Mouse (Mus musculus) limb, embryonic 13.5 days (tissue): ENCODE results near the gene Hpcal1. TPM values are rescaled to one million over a fixed set of nuclear protein-coding genes. Genes with fewer than 3 reads are reported as not detected.
A peak's percentile ranks its signal among the peaks of the same experiment; 100 is the strongest.

Experiments used
- ATAC-seq: fragments of 200-750 bp; cut with Nextera tagmentation; 2 replicates; pipeline ENCODE4 v1.8.0; 2017; ENCODE audit warnings: low read depth, moderate number of reproducible peaks, moderate TSS enrichment; ENCODE audit not compliant: low FRiP score
- H3K27ac ChIP-seq: fragments of 300-500 bp; sonication (generic); 2 replicates; pipeline ENCODE4 v1.5.1; 2015; ENCODE audit warnings: inconsistent platforms, mild to moderate bottlenecking, moderate library complexity
- H3K27me3 ChIP-seq: fragments of 300-500 bp; sonication (generic); 2 replicates; pipeline ENCODE4 v1.6.1; 2015; ENCODE audit warnings: mild to moderate bottlenecking, inconsistent platforms
- H3K36me3 ChIP-seq: fragments of 300-500 bp; sonication (generic); 2 replicates; pipeline ENCODE4 v1.6.1; 2015; ENCODE audit warnings: inconsistent platforms, mild to moderate bottlenecking, moderate library complexity
- H3K4me1 ChIP-seq: fragments of 300-500 bp; sonication (generic); 2 replicates; pipeline ENCODE4 v1.6.1; 2015; ENCODE audit warnings: inconsistent platforms
- H3K4me2 ChIP-seq: fragments of 300-500 bp; sonication (generic); replicated peaks from 2 replicates; pipeline ENCODE4 v1.6.1; 2015; ENCODE audit warnings: inconsistent platforms, mild to moderate bottlenecking, moderate library complexity
- H3K4me3 ChIP-seq: fragments of 300-500 bp; sonication (generic); 2 replicates; pipeline ENCODE4 v1.5.1; 2015; ENCODE audit warnings: moderate library complexity, mild to moderate bottlenecking, inconsistent platforms
- H3K9ac ChIP-seq: fragments of 300-500 bp; sonication (generic); 2 replicates; pipeline ENCODE4 v1.6.1; 2015; ENCODE audit warnings: mild to moderate bottlenecking, inconsistent platforms
- H3K9me3 ChIP-seq: fragments of 300-500 bp; sonication (generic); 2 replicates; pipeline ENCODE4 v1.6.1; 2016; ENCODE audit warnings: inconsistent platforms
- WGBS: fragments of 180-500 bp; shearing (Covaris S2); methylation state at CpG from one replicate; pipeline ENCODE4 v1.1.7; 2015; 5-methylcytosine and 5-hydroxymethylcytosine counted together
- polyA plus RNA-seq: library from polyadenylated mRNA; unstranded; fragments of >200 nt; fragmentation: Nextera tagmentation; extraction: Ambion mirVana; gene quantifications from 2 replicates; pipeline ENCODE4 v1.2.1, GENCODE M21; 2015

Gene Hpcal1
- polyA plus RNA-seq, 1 experiment from 2014 or later = 33.4 TPM

GRCm38 (mm10) chr12:17723182-17723570 lies 32.5 kb downstream of the Hpcal1 start:
- no peaks in the 10 kb centered on the region for H3K9me3 ChIP-seq
- H3K27ac ChIP-seq = no peak overlapping the region
- no peak overlapping the region for H3K4me3 ChIP-seq
- H3K4me2 ChIP-seq = no peak overlapping the region
- H3K27me3 ChIP-seq = no peaks in the 10 kb centered on the region
- no peak for ATAC-seq
- H3K4me1 ChIP-seq = peaks cover 43% of the 10 kb centered on the region
- WGBS = 74% methylated on average over 1 of the region's 1 CpGs
- no peak overlapping the region for H3K9ac ChIP-seq
- H3K36me3 ChIP-seq = no peaks in the 10 kb centered on the region

- H3K4me2 ChIP-seq = no peak overlapping the region
- no peaks in the 10 kb centered on the region for H3K27me3 ChIP-seq
- no peak overlapping the region for H3K27ac ChIP-seq
- H3K4me3 ChIP-seq = no peak overlapping the region
- H3K9me3 ChIP-seq = no peaks in the 10 kb centered on the region
- ATAC-seq = no peak
- peaks cover 51% of the 10 kb centered on the region for H3K4me1 ChIP-seq
- 46% methylated on average over 6 of the region's 6 CpGs for WGBS
- no peaks in the 10 kb centered on the region for H3K36me3 ChIP-seq
- no peak overlapping the region for H3K9ac ChIP-seq
Observed at GRCm38 (mm10) chr12:17723999-17724398, 33.3 kb downstream of the Hpcal1 start.

GRCm38 (mm10) chr12:17724412-17725090 lies 33.9 kb downstream of the Hpcal1 start:
- Histone ChIP-seq H3K4me1 (peaks cover 56% of the 10 kb centered on the region), H3K9ac (no peak overlapping the region), H3K36me3 (no peaks in the 10 kb centered on the region), H3K27me3 (no peaks in the 10 kb centered on the region), H3K9me3 (no peaks in the 10 kb centered on the region), H3K4me2 (no peak overlapping the region), H3K27ac (no peak overlapping the region), H3K4me3 (no peak overlapping the region)
- no peak for ATAC-seq
- WGBS = 61% methylated on average over 3 of the region's 3 CpGs

GRCm38 (mm10) chr12:17725592-17725991 lies 34.9 kb downstream of the Hpcal1 start:
- Histone ChIP-seq H3K4me1 (peaks cover 56% of the 10 kb centered on the region), H3K4me2 (no peak overlapping the region), H3K9me3 (no peaks in the 10 kb centered on the region), H3K27ac (no peak overlapping the region), H3K27me3 (no peaks in the 10 kb centered on the region), H3K9ac (no peak overlapping the region), H3K4me3 (no peak overlapping the region), H3K36me3 (no peaks in the 10 kb centered on the region)
- WGBS = 57% methylated on average over 6 of the region's 6 CpGs
- ATAC-seq = no peak

DNA sequence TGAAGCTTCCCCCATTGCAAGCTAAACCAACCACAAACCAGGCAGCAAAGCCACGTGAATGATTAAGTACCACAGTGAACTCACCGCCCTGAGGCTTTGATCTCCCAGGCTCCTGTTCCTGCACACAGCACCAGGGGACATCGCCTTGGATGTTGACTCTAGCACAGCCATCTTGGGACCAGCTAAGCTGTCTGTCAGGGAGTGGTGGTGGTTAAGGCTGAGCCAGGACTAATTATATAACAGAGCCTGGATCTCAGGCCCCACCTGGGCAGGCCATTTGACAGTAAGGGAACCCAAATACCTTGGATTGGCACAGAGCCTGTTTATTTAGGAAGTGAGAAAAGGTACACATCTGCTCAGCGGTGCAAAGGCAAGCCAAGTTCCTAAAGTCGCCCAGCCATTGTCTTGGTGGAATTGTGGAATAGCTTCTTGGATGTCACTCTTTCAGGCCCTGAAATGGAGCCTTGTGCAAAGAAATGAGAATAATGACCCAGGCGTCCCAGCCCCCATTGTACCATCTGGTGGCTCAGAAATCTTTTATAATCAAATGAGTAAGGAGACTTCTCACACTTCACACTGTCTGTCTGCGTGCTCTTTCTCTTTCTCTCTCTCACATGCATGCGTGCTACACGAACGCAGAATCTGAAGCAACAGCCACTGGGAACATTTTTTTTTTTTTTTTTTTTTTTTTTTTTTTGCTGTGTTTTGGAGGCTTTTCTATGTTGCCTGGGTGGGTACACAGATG lies 36.1 kb downstream of the Hpcal1 start:
- no peak overlapping the region for H3K4me3 ChIP-seq
- peaks cover 57% of the 10 kb centered on the region for H3K4me1 ChIP-seq

GRCm38 (mm10) chr12:17727676-17728339 lies 37.2 kb downstream of the Hpcal1 start:
- H3K9me3 ChIP-seq = no peaks in the 10 kb centered on the region
- H3K36me3 ChIP-seq = no peaks in the 10 kb centered on the region
- no peak overlapping the region for H3K4me3 ChIP-seq
- WGBS = 37% methylated on average over 13 of the region's 13 CpGs
- H3K27me3 ChIP-seq = no peaks in the 10 kb centered on the region
- H3K4me1 ChIP-seq = peaks cover 66% of the 10 kb centered on the region
- H3K4me2 ChIP-seq = peak overlapping the region; percentile 30
- H3K9ac ChIP-seq = no peak overlapping the region
- H3K27ac ChIP-seq = peak overlapping the region; percentile 12; the same call in 1 of the 2 replicates
- peak; percentile 35; the same call in 1 of the 2 replicates for ATAC-seq

More for the DNA sequence above, 36.1 kb downstream of the Hpcal1 start:
- no peak for ATAC-seq
- H3K9me3 ChIP-seq = no peaks in the 10 kb centered on the region
- no peaks in the 10 kb centered on the region for H3K27me3 ChIP-seq
- no peak overlapping the region for H3K9ac ChIP-seq
- no peak overlapping the region for H3K27ac ChIP-seq
- no peak overlapping the region for H3K4me2 ChIP-seq
- no peaks in the 10 kb centered on the region for H3K36me3 ChIP-seq
- 62% methylated on average over 10 of the region's 10 CpGs for WGBS

DNA sequence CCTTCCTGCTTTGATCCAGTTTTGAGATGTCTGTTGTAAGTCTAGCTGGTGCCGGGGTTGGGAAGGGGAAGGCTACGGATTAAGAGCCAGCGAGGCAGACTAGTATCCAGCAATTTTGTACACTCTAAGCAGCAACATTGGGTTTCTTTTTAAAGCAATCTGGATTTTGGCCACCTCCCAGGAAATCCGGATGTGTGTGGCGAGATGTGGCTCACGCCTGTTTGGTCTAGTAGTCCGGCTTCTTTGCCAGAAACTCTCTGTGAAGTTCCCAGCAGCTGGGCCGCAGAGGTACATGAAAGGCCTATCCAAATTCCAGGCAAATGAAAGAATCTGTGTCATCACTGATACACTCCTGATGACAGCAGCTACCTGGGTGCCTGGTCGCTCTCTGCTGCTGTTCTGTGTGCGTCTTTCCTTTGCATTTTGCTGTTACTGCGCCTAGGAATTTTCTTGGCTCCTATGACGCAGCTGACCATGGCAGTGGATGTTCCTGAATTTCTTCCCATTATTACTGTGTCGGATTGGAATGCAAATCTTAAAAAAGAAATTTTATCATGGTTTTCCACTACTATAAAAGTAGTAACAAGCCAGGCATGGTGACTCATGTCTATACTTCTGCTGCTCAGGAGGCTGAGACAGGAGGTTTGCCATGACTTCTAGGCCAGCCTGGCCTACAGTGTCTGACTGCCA lies 38.7 kb downstream of the Hpcal1 start:
- 84% methylated on average over 13 of the region's 13 CpGs for WGBS
- H3K4me3 ChIP-seq = no peak overlapping the region
- H3K27me3 ChIP-seq = no peaks in the 10 kb centered on the region
- no peak overlapping the region for H3K27ac ChIP-seq
- no peak for ATAC-seq
- no peak overlapping the region for H3K9ac ChIP-seq
- no peaks in the 10 kb centered on the region for H3K36me3 ChIP-seq
- no peak overlapping the region for H3K4me2 ChIP-seq
- H3K9me3 ChIP-seq = no peaks in the 10 kb centered on the region
- peaks cover 70% of the 10 kb centered on the region for H3K4me1 ChIP-seq

DNA sequence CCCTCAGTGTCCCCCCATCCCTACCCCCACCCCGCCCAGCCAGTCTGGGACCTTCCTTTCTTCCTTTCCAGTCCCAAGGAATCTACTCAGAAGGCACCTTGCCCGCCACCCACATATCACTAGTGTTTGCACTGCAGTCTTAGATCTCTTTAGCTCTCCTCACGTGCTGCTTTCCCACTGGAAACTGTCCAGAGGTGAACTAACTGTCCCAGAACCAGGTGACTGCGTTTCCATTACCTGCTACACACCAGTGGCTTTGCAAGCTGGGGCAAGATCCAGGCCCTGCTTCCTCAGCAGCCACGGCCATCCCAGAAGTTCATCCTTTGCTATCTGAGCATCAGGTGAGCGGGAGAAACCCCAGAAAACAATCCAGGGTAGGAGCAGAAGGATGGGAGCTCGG lies 41.4 kb downstream of the Hpcal1 start:
- Histone ChIP-seq H3K36me3 (no peaks in the 10 kb centered on the region), H3K4me1 (peaks cover 49% of the 10 kb centered on the region), H3K9me3 (no peaks in the 10 kb centered on the region), H3K27ac (no peak overlapping the region), H3K4me2 (no peak overlapping the region), H3K27me3 (no peaks in the 10 kb centered on the region), H3K4me3 (no peak overlapping the region), H3K9ac (no peak overlapping the region)
- ATAC-seq = no peak
- WGBS = 73% methylated on average over 7 of the region's 7 CpGs

DNA sequence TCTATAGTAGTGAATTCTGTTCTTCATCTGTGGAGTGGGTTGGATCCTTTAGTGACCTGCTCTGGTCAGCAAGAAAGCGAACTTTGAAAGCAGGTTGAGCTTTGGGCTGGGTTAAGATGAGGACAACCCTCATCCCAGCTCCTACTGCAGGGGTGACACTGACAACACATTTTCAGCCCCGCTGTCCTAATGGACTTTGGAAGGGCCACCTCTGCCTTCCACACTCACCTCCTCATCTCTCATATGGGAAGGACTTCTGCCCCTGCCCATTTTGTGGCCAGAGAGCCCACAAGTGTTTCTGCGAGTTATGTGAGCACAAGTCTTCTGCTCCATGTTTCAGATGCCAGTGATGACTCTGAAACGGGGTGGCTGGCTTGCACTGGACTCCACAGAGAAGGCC lies 41.9 kb downstream of the Hpcal1 start:
- Histone ChIP-seq H3K4me3 (no peak overlapping the region), H3K4me1 (peaks cover 48% of the 10 kb centered on the region), H3K27ac (peak overlapping the region; percentile 48; the same call in 1 of the 2 replicates), H3K27me3 (no peaks in the 10 kb centered on the region), H3K9me3 (no peaks in the 10 kb centered on the region), H3K4me2 (no peak overlapping the region), H3K36me3 (no peaks in the 10 kb centered on the region), H3K9ac (no peak overlapping the region)
- no peak for ATAC-seq
- WGBS = 69% methylated on average over 4 of the region's 4 CpGs

GRCm38 (mm10) chr12:17733114-17733904 lies 42.7 kb downstream of the Hpcal1 start:
- WGBS = 32% methylated on average over 6 of the region's 6 CpGs
- no peak overlapping the region; the same call in 1 of the 2 replicates for H3K9ac ChIP-seq
- peak overlapping the region; percentile 75 for H3K27ac ChIP-seq
- peak; percentile 66 for ATAC-seq
- no peaks in the 10 kb centered on the region for H3K9me3 ChIP-seq
- H3K36me3 ChIP-seq = no peaks in the 10 kb centered on the region
- no peak overlapping the region for H3K4me3 ChIP-seq
- no peaks in the 10 kb centered on the region for H3K27me3 ChIP-seq
- H3K4me2 ChIP-seq = no peak overlapping the region
- H3K4me1 ChIP-seq = peaks cover 42% of the 10 kb centered on the region

DNA sequence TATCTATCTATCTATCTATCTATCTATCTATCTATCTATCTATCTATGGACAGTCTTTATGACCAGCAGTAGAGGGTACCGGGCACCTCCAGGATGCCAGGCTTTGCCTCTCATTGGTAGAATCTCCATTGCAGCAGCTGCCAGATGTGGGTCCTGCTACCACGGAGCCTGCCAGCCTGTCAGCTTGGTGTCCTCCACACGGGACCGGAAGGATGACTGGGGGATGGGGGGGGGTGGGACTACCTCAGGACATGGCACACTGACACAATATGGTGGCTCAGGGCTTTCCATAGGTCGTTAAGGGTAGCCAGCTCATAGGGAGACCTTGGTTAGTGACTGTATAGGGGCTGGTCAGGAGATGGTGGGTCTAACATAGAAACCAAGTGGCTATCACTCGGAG lies 45.7 kb downstream of the Hpcal1 start:
- Histone ChIP-seq H3K4me2 (no peak overlapping the region), H3K27ac (no peak overlapping the region), H3K4me1 (peaks cover 30% of the 10 kb centered on the region), H3K36me3 (no peaks in the 10 kb centered on the region), H3K9ac (no peak overlapping the region), H3K27me3 (no peaks in the 10 kb centered on the region), H3K9me3 (no peaks in the 10 kb centered on the region), H3K4me3 (no peak overlapping the region)
- WGBS = 89% methylated on average over 6 of the region's 6 CpGs
- ATAC-seq = no peak
